Mouse (Mus musculus) T-helper 2 cell (primary cell): ENCODE measurements at regions not wholly inside any gene's neighbourhood (a gene's known extent, or its start where the extent isn't known, plus 50 kb on each side); places are given as distances from the start of the nearest gene placed in this dataset.

Experiments
- in situ Hi-C: fragments of 300-600 bp; cut with MboI, MseI; formaldehyde crosslinking; loops from one replicate; pipeline ENCODE4 v1.15.1; 2025; ENCODE audit warnings: high pct_unique_total_duplicates

DNA sequence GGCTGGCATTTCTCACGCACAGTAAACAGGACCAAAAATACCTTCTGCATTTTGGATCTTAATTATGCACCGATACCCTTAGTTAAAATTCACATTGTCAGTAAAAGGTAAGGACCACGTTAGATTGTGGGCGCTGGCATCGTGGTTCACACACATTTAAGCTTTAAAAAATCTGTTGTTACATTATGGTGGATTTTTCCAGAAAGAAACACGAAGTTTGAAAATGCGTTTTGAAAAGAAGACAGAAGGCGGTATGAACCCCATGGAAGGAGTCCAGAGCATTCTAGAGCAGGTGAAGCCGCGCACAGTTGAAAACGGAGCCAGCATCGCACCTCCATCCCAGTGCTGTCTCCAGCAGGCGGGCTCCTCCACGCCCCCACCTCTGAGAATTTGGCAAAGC lies 94.6 kb upstream of the Zfp64 start:
- in situ Hi-C loops = no loop called here

DNA sequence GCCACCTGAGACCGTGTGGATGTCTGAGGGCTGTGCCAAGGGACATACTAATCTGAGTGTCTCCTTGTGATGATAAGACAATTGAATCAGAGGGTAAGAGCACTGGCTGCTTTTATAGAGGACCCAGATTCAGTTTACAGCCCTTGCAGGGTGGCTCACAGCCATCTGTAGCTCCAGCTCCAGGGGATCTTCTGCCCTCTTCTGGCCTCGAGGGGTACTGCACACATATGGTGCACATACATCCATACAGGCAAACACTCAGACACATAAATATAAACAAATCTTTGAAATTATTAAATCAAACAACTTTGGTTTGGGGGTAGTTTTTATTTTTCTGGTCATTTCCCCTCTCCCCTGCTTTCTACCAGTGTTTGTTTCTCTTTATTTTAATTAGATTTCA lies 86.4 kb upstream of the Zfp64 start:
- in situ Hi-C loops = no loop called here

GRCm38 (mm10) chr2:169037975-169038374 lies 82.6 kb upstream of the Zfp64 start:
- in situ Hi-C loops = no loop called here

DNA sequence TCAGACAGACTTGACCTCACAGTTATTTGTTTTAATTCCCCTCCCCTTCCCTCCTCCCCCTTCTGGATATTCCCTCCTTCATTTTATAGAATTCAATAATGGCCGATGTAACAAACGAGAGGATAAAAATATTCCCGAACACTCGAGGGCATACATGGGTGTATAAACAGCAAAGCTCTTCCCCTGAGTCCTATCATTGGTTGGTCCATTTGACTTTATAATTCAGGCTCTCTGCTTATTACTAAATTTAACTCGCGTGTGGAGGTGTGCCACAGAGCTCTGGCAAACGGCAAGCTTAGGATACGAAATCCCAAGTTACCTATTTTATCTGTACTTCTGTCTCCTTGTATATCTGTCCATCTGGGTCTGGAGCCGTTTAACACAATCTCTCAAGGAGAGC lies 82.1 kb upstream of the Zfp64 start:
- in situ Hi-C loops = no loop called here

DNA sequence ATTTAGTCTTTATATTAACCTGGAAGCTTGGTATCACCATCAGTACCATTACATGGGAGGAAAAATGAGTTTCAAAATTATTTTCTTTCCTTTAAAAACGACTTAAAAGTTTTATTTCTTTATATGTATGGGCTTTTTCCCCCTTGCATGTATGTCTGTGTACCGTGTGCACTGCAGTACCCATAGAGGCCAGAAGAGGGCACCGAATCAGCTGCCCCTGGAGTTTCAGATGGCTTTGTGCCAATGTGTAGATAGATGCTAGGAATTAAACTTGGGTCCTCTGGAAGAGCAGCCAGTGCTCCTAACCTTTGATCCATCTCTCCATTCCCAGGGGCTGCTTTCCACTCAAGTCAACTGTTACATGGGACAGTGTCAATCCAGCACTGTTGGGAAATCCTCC lies 79.9 kb upstream of the Zfp64 start:
- in situ Hi-C loops = no loop called here

DNA sequence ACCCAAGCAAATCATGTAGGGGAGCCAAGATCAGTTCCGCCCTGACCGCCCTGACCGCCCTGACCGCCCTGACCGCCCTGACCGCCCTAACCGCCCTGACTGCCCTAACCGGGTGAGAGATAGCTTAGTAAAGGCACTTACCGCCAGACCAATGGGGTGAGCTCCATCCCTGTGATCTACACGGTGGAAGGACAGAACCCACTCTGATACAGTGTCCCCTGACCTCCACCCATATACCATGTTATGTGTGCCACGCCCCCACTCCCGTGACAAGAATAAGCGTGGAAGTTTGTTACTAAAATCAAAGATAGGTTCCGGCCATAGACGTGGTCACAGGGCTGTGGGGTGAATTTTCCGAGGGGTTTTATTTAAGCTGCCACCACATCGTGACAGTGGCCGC lies 78.6 kb upstream of the Zfp64 start:
- in situ Hi-C loops = no loop called here

GRCm38 (mm10) chr2:169033181-169033580 lies 77.8 kb upstream of the Zfp64 start:
- in situ Hi-C loops = no loop called here

GRCm38 (mm10) chr2:169028531-169029114 lies 73.2 kb upstream of the Zfp64 start:
- in situ Hi-C loops = no loop called here

- in situ Hi-C loops = no loop called here
These were observed 63.6 kb upstream of the Zfp64 start for GRCm38 (mm10) chr2:169019037-169019436.

GRCm38 (mm10) chr2:169010271-169010670 lies 54.9 kb upstream of the Zfp64 start:
- in situ Hi-C loops = no loop called here

DNA sequence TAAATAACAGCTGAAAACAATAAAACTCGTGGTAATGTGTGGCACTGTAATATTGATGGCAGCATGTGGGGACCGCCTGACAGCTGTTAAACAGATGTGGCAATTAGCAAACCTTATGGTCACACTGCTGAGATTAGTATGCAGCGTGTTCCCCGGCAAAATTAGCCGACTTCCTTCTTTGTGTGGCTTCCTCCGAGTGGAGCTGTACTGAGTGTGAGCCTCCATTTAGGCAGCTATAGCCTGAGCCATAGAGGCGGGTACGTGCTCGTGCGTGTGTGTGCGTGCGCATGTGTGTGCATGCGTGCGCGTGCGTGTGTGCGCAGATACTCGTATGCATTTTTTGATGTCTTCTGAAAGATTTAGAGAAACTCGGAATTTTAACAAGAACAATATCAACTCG lies 53.4 kb upstream of the Zfp64 start:
- in situ Hi-C loops = no loop called here

DNA sequence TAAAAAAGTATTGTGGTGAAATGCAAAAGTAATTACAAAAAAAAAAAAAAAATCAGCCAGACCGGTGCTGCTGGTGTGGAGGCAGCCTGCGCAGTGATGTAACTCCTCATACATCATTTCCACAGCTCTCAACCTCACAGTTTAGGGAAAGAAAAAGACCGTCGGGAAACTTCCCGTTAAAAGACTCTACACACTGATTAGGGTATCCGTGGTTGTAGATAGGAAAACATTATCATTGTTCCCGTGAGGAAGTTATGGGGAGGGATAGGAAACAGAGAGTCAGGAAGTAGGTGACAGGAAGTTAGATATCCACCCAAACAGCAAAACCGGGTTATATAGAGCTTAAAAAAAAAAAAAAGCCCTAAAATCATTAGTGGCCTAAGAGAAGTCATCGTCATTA lies 52.9 kb upstream of the Zfp64 start:
- in situ Hi-C loops = no loop called here

- in situ Hi-C loops = no loop called here
These were observed 51.2 kb upstream of the Zfp64 start for GRCm38 (mm10) chr2:169006549-169006948.

- in situ Hi-C loops = no loop called here
These were observed 50.4 kb upstream of the Zfp64 start for GRCm38 (mm10) chr2:169005810-169006209.
